Mouse (Mus musculus) hindbrain, embryonic 11.5 days (tissue): ENCODE measurements around the gene Klk5. TPM values are rescaled to one million over a fixed set of nuclear protein-coding genes. Genes with fewer than 3 reads are reported as not detected.
A peak's percentile ranks its signal among the peaks of the same experiment; 100 is the strongest.

ENCODE experiments used
- ATAC-seq: fragments of 200-750 bp; cut with Nextera tagmentation; 2 replicates; pipeline ENCODE4 v1.8.0; 2017; ENCODE audit warnings: mild to moderate bottlenecking, moderate TSS enrichment, moderate library complexity; ENCODE audit not compliant: low FRiP score
- DNase-seq: peaks from one replicate; pipeline ENCODE4 v3.0.0-alpha.2; 2015; ENCODE audit warnings: low spot score
- H3K27ac ChIP-seq: fragments of 300-500 bp; sonication (generic); 2 replicates; pipeline ENCODE4 v1.5.1; 2014; ENCODE audit warnings: mild to moderate bottlenecking, low read depth, low read length
- H3K27me3 ChIP-seq: fragments of 300-500 bp; sonication (generic); 2 replicates; pipeline ENCODE4 v1.6.1; 2014; ENCODE audit warnings: mild to moderate bottlenecking, low read length, moderate library complexity, mixed read lengths; ENCODE audit not compliant: control insufficient read depth, insufficient read depth
- H3K36me3 ChIP-seq: fragments of 300-500 bp; sonication (generic); 2 replicates; pipeline ENCODE4 v1.6.1; 2014; ENCODE audit warnings: mild to moderate bottlenecking, low read length, moderate library complexity, mixed read lengths; ENCODE audit not compliant: control insufficient read depth, insufficient read depth
- H3K4me1 ChIP-seq: fragments of 300-500 bp; sonication (generic); replicated peaks from 2 replicates; pipeline ENCODE4 v1.6.1; 2014; ENCODE audit warnings: low read length, mixed read lengths; ENCODE audit not compliant: control insufficient read depth, insufficient read depth
- H3K4me2 ChIP-seq: fragments of 300-500 bp; sonication (generic); replicated peaks from 2 replicates; pipeline ENCODE4 v1.6.1; 2014; ENCODE audit warnings: mild to moderate bottlenecking, low read depth, low read length
- H3K4me3 ChIP-seq: fragments of 300-500 bp; sonication (generic); 2 replicates; pipeline ENCODE4 v1.5.1; 2014; ENCODE audit warnings: low read depth, low read length
- H3K9ac ChIP-seq: fragments of 300-500 bp; sonication (generic); 2 replicates; pipeline ENCODE4 v1.6.1; 2014; ENCODE audit warnings: low read depth, low read length
- H3K9me3 ChIP-seq: fragments of 300-500 bp; sonication (generic); 2 replicates; pipeline ENCODE4 v1.6.1; 2016; ENCODE audit warnings: low read length; ENCODE audit not compliant: control insufficient read depth
- WGBS: fragments of 180-500 bp; shearing (Covaris S2); extraction: QIAGEN DNeasy Blood & Tissue Kit; methylation state at CpG from one replicate; pipeline ENCODE4 v1.1.7; 2014; 5-methylcytosine and 5-hydroxymethylcytosine counted together
- polyA plus RNA-seq: library from polyadenylated mRNA; unstranded; fragments of >200 nt; fragmentation: Nextera tagmentation; extraction: Ambion mirVana; gene quantifications from 2 replicates; pipeline ENCODE4 v1.2.1, GENCODE M21; 2014

Gene Klk5
- polyA plus RNA-seq = 0.31 and 0.39 TPM in 2 replicates

- Histone ChIP-seq H3K4me2 (no peak within 1 kb of the TSS), H3K27ac (no peak within 1 kb of the TSS), H3K27me3 (no peaks in the 10 kb centered on the region), H3K4me3 (no peak within 1 kb of the TSS), H3K9me3 (no peaks in the 10 kb centered on the region), H3K36me3 (no peaks in the 10 kb centered on the region), H3K4me1 (no peaks in the 10 kb centered on the region), H3K9ac (no peak within 1 kb of the TSS)
- DNase-seq (no peak), ATAC-seq (no peak)
- 57% methylated on average over 3 of the region's 3 CpGs for WGBS
Measured at GRCm38 (mm10) chr7:43841701-43842100, at the start of gene Klk5. Gene Klk5 (plus strand): TSS chr7:43841971.

GRCm38 (mm10) chr7:43796355-43796754 lies 45.4 kb upstream of the Klk5 start:
- Histone ChIP-seq H3K9ac (no peak overlapping the region; the same call in 1 of the 2 replicates), H3K36me3 (no peaks in the 10 kb centered on the region), H3K27ac (no peak overlapping the region), H3K4me1 (no peaks in the 10 kb centered on the region), H3K9me3 (no peaks in the 10 kb centered on the region), H3K4me2 (peak overlapping the region; percentile 67), H3K4me3 (peak overlapping the region; percentile 32), H3K27me3 (peaks cover 16% of the 10 kb centered on the region)
- ATAC-seq = no peak
- DNase-seq = peak; percentile 8
- 9% methylated on average over 8 of the region's 8 CpGs for WGBS

GRCm38 (mm10) chr7:43797333-43797769 lies 44.4 kb upstream of the Klk5 start, which contains the start of gene Klk8:
Gene Klk8 (plus strand): TSS chr7:43797577.
- H3K9ac ChIP-seq = peak within 1 kb of the TSS; percentile 40; the same call in 1 of the 2 replicates
- ATAC-seq (peak; percentile 20; the same call in 1 of the 2 replicates), DNase-seq (peak; percentile 53)
- under 1% methylated on average over 28 of the region's 28 CpGs for WGBS
- H3K4me3 ChIP-seq = peak within 1 kb of the TSS; percentile 32
- H3K27me3 ChIP-seq = peaks cover 16% of the 10 kb centered on the region
- peak within 1 kb of the TSS; percentile 67 for H3K4me2 ChIP-seq
- H3K36me3 ChIP-seq = no peaks in the 10 kb centered on the region
- no peaks in the 10 kb centered on the region for H3K9me3 ChIP-seq
- H3K4me1 ChIP-seq = no peaks in the 10 kb centered on the region
- no peak within 1 kb of the TSS for H3K27ac ChIP-seq

- Histone ChIP-seq H3K27ac (no peak overlapping the region), H3K4me3 (no peak overlapping the region; the same call in 1 of the 2 replicates), H3K4me2 (peak overlapping the region; percentile 67; the same call in 1 of the 2 replicates), H3K9me3 (no peaks in the 10 kb centered on the region), H3K36me3 (no peaks in the 10 kb centered on the region), H3K4me1 (no peaks in the 10 kb centered on the region), H3K9ac (no peak overlapping the region), H3K27me3 (peaks cover 16% of the 10 kb centered on the region)
- 43% methylated on average over 13 of the region's 13 CpGs for WGBS
- peak; percentile 9 for DNase-seq
- ATAC-seq = peak; percentile 17; the same call in 1 of the 2 replicates
Measured at GRCm38 (mm10) chr7:43797844-43798462, 43.8 kb upstream of the Klk5 start.

GRCm38 (mm10) chr7:43799876-43800275 lies 41.9 kb upstream of the Klk5 start:
- ATAC-seq = no peak
- no peak overlapping the region for H3K27ac ChIP-seq
- WGBS = 74% methylated on average over 7 of the region's 7 CpGs

GRCm38 (mm10) chr7:43810994-43811393 lies 30.8 kb upstream of the Klk5 start, which contains the start of gene Klk7:
Gene Klk7 (plus strand): TSS chr7:43811294.
- no peak within 1 kb of the TSS for H3K9ac ChIP-seq
- H3K27me3 ChIP-seq = no peaks in the 10 kb centered on the region
- no peak within 1 kb of the TSS for H3K4me3 ChIP-seq
- WGBS = 46% methylated on average over 5 of the region's 5 CpGs
- no peak within 1 kb of the TSS for H3K27ac ChIP-seq
- H3K36me3 ChIP-seq = no peaks in the 10 kb centered on the region
- ATAC-seq (no peak), DNase-seq (no peak)
- H3K4me2 ChIP-seq = no peak within 1 kb of the TSS
- no peaks in the 10 kb centered on the region for H3K4me1 ChIP-seq
- no peaks in the 10 kb centered on the region for H3K9me3 ChIP-seq

More at GRCm38 (mm10) chr7:43799876-43800275, 41.9 kb upstream of the Klk5 start:
- Histone ChIP-seq H3K9me3 (no peaks in the 10 kb centered on the region), H3K4me3 (no peak overlapping the region), H3K36me3 (no peaks in the 10 kb centered on the region), H3K27me3 (peaks cover 16% of the 10 kb centered on the region), H3K9ac (no peak overlapping the region), H3K4me1 (no peaks in the 10 kb centered on the region), H3K4me2 (no peak overlapping the region)
- DNase-seq = no peak

GRCm38 (mm10) chr7:43815211-43815610 lies 26.6 kb upstream of the Klk5 start:
- no peak overlapping the region for H3K27ac ChIP-seq
- H3K9ac ChIP-seq = no peak overlapping the region
- ATAC-seq (no peak), DNase-seq (no peak)
- H3K27me3 ChIP-seq = no peaks in the 10 kb centered on the region
- WGBS = 89% methylated on average over 7 of the region's 7 CpGs
- no peak overlapping the region for H3K4me2 ChIP-seq
- no peaks in the 10 kb centered on the region for H3K4me1 ChIP-seq
- H3K36me3 ChIP-seq = no peaks in the 10 kb centered on the region
- H3K4me3 ChIP-seq = no peak overlapping the region
- H3K9me3 ChIP-seq = no peaks in the 10 kb centered on the region

- DNase-seq (no peak), ATAC-seq (no peak)
- Histone ChIP-seq H3K27ac (no peak overlapping the region), H3K27me3 (no peaks in the 10 kb centered on the region), H3K9ac (no peak overlapping the region), H3K4me2 (no peak overlapping the region), H3K4me1 (no peaks in the 10 kb centered on the region), H3K9me3 (no peaks in the 10 kb centered on the region), H3K36me3 (no peaks in the 10 kb centered on the region), H3K4me3 (no peak overlapping the region)
Measured at GRCm38 (mm10) chr7:43816746-43817145, 25.0 kb upstream of the Klk5 start.

GRCm38 (mm10) chr7:43821581-43821980 lies 20.2 kb upstream of the Klk5 start:
- no peak overlapping the region for H3K4me2 ChIP-seq
- H3K27me3 ChIP-seq = no peaks in the 10 kb centered on the region
- no peak overlapping the region for H3K27ac ChIP-seq
- H3K4me1 ChIP-seq = no peaks in the 10 kb centered on the region
- H3K9me3 ChIP-seq = no peaks in the 10 kb centered on the region
- H3K9ac ChIP-seq = no peak overlapping the region
- DNase-seq = no peak
- ATAC-seq = no peak
- 89% methylated on average over 7 of the region's 7 CpGs for WGBS
- H3K4me3 ChIP-seq = no peak overlapping the region
- H3K36me3 ChIP-seq = no peaks in the 10 kb centered on the region
